Mouse (Mus musculus) 3134 (cell line): Measurements from ENCODE around the gene Zfp945.
"Not testable (repeated sequence)": the region's sequence is repeated elsewhere in the genome, so short reads cannot be mapped to it uniquely, and the experiment has no call there.

Source experiments
- DNase-seq: peaks from one replicate; pipeline ENCODE4 v3.0.0-alpha.2; 2011; ENCODE audit warnings: low spot score; ENCODE audit not compliant: insufficient read length; ENCODE audit errors: extremely low read depth

The Zfp945 gene

DNA sequence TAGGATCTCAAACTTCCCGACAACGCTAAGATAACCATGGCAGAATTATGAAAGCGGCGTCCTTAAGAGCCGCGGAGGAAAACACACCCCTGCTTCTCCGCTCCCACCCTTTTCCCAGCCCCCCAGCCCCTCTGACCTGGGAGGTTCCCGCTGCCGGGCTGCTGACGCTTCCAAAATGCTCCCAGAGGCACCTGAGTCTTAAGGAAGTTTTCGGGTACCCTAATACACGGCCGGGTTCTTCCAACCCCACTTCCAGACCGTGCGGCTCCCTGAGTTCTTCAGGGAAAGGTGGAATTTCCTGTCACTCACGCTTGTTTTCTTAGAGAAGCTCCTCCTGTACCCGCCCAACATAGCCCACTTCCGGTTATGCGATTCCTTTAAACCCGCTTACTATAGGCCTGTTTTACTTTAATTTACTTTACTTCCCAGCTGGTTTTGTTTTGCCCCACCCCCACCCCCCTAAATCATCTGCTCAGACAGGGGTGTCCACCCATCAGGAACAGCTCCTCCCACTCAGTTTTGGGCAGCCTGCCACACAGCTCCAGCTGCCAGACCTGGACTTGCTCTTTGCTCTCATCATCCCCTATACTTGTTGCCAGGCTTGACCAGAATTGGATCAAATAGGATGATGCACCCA, at the start of gene Zfp945:
Zfp945 (minus strand) TSS at position 290 of the 637 bp plus-strand sequence.
- peak; percentile 82 for DNase-seq

DNA sequence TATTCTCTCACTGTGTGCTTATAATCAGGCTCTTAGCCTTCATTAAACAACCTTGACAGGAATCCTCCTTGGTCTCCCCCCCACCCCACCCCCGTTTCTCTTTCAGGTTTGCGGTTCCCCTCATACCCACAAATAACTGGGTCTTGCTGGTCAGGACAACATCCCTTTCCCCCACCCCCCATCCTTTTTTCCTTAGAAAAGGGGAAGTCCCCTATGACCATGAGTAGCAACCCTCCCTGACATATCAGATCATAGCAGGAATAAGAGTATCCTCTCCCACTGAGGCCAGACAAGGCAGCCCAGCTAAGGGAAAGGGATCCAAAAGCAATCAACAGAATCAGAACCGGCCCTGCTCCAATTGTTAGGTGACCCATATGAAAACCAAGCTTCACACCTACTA, 21.4 kb upstream of the Zfp945 start:
- no peak for DNase-seq

DNA sequence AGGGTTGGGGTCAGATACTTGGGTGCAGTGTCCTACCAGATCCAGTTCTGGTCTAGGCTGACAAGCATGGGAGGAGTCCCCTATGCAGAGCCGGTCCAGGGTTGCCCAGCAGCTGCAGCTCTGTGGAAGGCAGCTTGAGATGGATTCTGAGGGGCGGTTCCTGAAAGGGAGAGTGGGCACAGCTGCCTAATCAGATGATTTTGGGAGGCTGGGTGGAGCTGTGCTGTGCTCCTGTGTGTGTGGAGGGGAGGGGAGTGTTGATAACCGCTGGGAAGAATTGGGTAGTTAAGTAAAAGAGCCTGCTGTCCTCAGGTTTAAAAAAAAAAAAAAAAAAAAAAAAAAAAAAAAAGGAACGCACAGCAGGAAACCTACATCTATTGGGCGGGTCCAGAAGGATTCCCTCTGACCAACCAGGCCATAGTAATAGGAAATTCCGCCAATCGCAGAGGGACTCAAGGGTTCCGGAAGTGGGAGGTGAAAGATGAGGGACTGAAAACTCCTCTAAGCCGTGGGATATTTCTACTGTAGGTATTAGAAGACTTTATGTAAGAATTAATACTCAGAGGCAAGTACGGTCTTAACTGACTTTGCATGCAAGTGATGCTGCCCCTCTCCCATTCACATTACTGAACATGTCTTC, 17.2 kb upstream of the Zfp945 start:
- no peak for DNase-seq

DNA sequence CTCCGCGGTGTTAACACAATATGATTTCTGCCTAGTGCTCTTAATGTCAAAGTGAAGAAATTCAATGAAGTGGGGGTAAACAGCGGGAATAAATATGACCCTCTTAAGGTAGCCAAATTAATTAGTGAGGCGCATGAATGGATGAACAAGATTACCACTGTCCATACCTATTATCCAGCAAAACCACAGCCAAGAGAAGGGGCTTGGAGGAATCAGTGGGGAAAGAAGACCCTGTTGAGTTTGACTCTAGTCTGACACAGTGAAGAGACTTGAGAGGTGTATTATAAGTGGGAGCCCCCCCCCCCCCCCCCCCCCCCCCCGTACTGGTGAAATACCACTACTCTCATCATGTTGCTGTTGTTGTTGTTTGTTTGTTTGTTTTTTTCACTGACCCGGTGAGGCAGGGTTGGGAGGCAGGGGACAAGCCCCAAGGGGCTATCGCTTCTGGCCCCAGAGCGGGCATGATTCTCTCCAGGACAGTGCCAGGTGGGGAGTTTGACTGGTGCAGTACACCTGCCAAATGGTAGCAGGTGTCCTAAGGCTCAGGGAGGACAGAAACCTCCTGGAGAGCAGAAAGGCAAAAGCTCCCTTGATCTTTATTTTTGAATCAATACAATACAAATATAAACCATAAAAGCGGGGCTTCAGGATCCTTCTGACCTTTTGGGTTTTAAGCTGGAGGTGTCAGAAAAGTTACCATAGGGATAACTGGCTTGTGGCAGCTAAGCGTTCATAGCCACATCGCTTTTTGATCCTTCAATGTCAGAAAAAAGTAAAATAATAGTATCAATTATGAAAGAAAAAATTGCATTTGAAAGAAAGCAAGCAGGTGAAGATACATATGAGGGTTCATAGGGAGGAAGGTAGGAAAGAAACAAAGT, 10.7 kb upstream of the Zfp945 start:
- no peak for DNase-seq

DNA sequence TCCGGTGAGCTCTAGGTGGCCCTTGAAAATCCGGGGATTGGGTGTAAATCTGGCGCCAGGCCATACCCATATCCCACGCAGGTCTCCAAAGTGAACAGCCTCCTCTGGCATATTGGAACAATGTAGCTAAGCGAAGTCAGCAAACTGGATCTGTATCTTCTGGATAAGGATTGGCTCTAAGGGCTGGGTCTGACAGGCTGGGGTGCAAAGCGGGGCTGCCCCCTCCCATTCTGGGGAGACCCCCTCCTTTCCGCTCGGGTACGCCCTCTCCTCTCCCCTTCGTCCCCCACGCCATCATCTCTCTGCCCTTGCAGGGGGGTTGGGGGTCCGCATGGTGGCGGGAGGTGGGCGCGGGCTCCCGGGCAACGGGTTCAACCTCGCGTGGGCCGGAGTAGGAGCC, 9.4 kb upstream of the Zfp945 start:
- peak; percentile 65 for DNase-seq

DNA sequence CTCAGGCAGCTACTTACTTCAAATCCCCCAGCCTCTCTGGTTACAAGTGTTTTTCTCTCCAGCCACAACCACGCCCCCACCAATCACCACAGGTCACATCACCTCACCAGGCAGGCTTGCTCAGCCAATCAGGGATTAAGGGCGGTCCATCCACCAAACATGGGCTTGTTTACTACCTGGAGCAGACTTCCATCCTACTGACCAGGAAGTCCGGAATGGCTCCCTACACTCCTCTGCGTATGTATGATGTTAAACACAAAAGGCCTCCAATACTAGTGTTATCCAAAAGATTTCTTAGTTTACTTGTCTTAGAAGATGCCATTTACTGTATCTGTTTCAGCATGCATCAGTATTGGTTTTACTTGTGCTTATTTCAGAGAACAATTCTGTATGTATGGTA, 8.6 kb upstream of the Zfp945 start:
- not testable (repeated sequence) for DNase-seq

DNA sequence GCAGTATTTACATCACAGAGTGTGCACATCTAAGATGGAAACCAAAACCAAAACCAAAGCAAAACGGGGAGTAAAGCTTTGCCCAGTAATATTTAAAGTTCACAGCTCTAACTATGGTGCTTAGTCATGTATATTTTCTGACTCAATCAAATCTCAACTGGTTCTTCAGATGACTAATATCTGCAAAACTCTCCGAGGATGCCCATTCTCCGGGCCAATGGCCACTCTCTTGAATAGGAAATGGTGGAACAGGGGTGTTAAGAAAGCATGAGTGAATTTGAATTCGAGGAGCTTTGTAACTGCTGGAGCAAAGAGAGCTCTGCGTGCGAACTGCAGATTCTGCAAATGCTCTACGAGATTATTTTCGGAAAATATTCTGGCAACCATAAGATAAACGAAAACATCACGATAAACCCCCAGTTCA, 501 bp downstream of the Zfp945 start:
- DNase-seq = no peak

DNA sequence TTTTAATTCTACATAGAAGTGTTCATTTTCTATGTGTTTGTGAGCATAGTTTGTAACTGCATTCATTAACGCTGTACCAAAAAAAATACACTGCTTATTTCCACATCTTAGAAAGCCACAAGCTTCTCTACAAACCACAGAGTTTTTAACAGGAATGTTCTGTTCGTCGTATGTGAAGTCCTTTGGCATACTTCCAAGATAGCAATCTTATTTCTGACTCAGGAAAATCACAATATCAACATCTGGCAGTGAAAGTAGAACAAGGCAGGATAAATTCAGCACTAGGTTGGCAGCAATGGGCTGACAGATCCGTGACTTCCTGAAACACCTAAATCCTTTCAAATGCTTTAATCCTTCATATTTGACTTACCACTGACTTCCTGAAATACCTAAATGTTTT, 45.8 kb downstream of the Zfp945 start:
- DNase-seq = peak; percentile 46

DNA sequence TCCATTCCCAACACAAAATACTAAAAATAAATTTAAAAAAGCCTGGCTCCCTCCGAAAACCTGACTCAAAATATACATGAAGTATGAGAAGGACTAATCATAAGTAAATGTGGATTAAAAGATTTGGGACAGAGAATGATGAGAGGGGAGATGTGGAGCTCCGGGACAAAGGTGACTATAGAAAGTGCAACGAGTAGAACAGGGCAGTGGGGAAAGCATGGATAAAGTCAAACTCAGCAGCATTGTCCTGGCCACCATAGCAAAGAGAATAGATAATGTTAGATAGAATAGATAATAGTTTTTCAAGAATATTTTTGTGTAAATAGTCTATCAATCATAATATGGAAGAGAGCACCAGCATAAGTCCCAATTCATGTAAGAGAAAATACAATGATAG, 48.7 kb downstream of the Zfp945 start:
- DNase-seq = no peak

DNA sequence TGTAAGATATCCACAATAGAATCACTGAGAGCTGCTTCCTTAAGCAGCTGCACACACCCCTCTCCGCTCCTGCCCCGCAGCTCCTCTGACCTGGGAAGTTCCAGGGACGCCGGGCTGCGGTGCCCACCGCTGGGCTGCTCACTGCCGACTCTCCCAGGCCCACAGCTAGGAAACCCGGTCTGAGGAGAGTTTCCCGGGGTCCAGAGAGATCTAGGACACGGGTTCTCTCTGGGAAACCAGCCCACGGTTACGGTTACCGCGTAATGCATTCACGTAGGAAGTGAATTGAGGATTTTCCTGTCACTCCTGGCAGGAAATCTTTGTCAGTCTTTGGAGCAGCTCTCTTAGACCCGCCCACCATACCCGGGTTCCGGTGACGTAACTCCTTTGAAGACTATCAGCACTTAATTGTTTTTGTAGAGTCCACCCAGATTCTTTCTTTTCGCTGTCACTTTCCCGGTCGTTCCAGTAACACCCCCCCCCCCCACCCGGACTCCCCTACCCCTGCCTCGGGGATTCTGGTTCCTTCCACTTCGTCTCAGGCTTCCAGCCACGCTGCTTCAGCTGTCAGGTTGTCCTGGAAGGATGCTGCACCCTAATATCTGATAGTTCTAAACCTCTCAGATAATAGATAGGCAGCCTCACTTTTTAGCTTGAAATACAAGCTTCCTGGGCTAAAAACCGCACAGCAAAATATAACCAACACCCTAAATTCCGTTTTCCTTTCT, 49.3 kb downstream of the Zfp945 start:
- peak; percentile 86 for DNase-seq

DNA sequence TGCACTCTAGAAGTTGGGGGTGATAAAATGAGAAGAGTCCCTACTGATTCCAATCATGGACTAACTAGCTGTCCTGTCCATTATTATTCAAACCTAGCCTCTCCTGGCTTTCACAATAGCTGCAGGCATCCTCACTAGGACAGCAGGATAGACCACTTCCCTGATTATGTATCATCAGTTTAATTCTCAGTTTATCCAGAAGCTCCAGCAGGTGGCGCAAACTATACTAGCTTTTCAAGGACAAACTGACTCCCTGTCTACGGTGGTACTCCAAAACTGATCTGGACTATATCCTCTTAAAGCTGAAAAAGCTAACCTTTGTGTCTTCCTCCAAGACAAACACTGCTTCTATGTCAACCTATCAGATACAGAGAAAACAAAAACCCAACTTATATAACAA, 67.2 kb downstream of the Zfp945 start:
- DNase-seq = no peak
